Mouse (Mus musculus) neutrophil, adult 5-6 weeks (primary cell): ENCODE results near the gene Vmn1r165. TPM values are rescaled to one million over a fixed set of nuclear protein-coding genes. Genes with fewer than 3 reads are reported as not detected.
"Not testable (repeated sequence)": the region's sequence is repeated elsewhere in the genome, so short reads cannot be mapped to it uniquely, and the experiment has no call there.

Experiments
- ATAC-seq: fragments of 151-379, 151-347 bp; 2 replicates; pipeline ENCODE4 v1.8.0; 2017; ENCODE audit warnings: mild to moderate bottlenecking, moderate TSS enrichment; ENCODE audit not compliant: insufficient number of reproducible peaks, poor library complexity, low FRiP score, severe bottlenecking; ENCODE audit errors: extremely low read depth
- total RNA-seq: library from RNA; stranded (forward); fragments of 200-1000 nt; gene quantifications from 2 replicates; pipeline ENCODE4 v1.2.3, GENCODE M21; 2017

The Vmn1r165 gene
- total RNA-seq, result not detected in 2 replicates

DNA sequence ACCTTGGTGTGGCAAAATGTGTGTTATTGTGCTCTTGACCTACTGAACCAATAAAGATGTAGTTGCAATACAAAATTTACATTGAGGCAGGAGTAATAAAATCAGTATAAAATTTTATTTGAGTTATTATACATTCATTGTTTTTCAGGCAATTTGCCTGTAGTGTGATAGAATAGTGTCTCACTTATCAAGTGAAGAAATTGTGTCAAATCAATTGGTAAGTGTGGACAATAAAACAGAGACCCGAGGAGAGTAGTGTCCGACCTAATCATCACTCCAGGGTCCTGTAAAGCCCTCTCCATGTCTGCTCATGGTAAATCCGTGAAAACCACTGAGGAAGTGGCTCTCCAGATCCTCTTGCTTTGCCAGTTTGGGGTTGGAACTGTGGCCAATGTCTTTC, at the start of gene Vmn1r165:
Gene Vmn1r165 (plus strand): TSS at position 301 of the 400 bp plus-strand sequence.
- not testable (repeated sequence) for ATAC-seq

GRCm38 (mm10) chr7:23251582-23251981, 34.5 kb downstream of the Vmn1r165 start, which contains the start of gene Vmn1r166:
Gene Vmn1r166, minus strand, starts transcription at chr7:23251682.
- ATAC-seq, result not testable (repeated sequence)

Other genes starting within 250 kb of the Vmn1r165 start
- gene Gm4214, start 232.7 kb upstream of the Vmn1r165 start, total RNA-seq, result not detected in 2 replicates
- not detected in 2 replicates for gene Gm4216, start 197.4 kb upstream of the Vmn1r165 start, total RNA-seq
- gene Vmn1r163, start 161.8 kb upstream of the Vmn1r165 start, total RNA-seq, result not detected in 2 replicates
- gene Gm8720, start 149.9 kb upstream of the Vmn1r165 start, total RNA-seq, result not detected in 2 replicates
- not detected in 2 replicates for gene Gm10662, start 72.9 kb upstream of the Vmn1r165 start, total RNA-seq
- not detected in 2 replicates for gene Vmn1r166, start 34.4 kb downstream of the Vmn1r165 start, total RNA-seq
- gene Gm6902, start 61.6 kb downstream of the Vmn1r165 start, total RNA-seq, result not detected in 2 replicates
- not detected in 2 replicates for gene Nlrp4e, start 83.9 kb downstream of the Vmn1r165 start, total RNA-seq
- 0.12 TPM in 1 of 2 replicates, not detected in the other for gene Nlrp5, start 168.6 kb downstream of the Vmn1r165 start, total RNA-seq